Mouse (Mus musculus) lung, postnatal 25 days (tissue): ENCODE measurements at regions not wholly inside any gene's neighbourhood (a gene's known extent, or its start where the extent isn't known, plus 50 kb on each side); places are given as distances from the start of the nearest gene placed in this dataset.

Experiments used
- DNase-seq: peaks from one replicate; pipeline ENCODE4 v3.0.0; 2022; ENCODE audit warnings: low spot score

GRCm38 (mm10) chr13:107944831-107945230 lies 99.4 kb upstream of the Smim15 start:
- peak; percentile 54 for DNase-seq

GRCm38 (mm10) chr13:107942979-107943378 lies 101.3 kb upstream of the Smim15 start:
- no peak for DNase-seq

DNA sequence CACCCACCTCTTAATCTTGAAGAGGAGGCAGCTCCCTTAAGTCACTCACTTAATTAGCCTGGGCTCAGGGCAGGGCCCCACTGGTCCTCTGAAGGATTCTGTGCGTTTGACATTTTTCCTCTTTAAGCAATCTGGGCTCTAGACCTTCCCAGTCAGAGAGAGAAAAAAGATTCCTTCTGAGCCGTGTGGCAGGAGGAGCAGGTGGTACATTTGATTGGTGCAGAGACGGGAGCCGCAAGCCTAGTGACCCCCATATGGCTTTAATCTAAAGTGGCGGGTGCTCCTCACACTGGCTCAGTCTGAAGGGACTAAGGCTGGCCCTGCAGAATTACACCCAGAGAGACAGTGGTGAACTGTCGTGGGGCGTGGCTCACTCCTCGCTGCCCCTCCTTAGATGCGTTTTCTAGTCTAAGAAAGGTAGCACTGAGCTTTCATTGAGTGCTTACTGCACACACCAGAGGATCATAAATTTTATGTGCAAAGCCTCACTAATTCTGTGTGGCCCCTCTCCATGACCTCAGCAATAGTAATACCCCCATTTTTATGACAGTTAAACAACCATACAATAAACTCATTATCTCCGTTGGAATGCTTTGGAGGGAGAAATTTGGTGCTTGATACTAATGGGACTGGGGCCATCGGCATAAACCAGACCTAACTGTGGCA lies 101.8 kb upstream of the Smim15 start:
- DNase-seq, result no peak

DNA sequence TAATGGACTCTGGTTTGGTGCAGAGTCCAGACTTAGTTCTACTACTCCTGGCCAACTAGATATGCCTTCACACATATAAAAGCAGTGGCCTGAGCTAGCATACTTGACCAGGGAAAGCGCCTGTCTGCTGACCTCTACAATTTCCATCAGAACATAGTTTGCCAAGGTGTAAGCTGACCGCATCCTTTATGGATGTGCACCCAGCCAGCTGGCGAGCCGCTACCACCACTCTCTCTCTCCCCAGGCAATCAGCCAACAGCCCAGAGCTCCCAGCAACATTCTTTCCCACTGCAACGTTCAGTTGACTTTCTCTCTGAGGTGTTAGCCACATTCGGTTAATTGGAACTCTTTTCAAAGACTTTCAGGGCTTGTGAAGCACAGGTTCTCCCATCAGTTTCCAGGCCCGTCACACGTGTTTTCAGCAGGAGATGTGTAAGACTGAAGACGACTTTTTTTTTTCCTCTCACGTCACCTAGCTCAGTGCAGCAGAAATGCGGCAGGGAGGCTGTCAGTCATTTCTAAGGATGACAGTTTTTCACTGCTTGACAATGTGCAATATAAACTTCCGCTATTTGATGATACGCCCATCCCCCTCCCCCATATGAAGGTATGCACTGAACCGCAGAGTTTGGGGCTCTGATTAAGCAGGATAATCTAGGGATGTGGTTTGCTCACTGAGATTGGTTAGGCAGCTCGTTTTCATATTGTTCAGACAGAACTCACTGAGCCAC lies 104.2 kb upstream of the Smim15 start:
- DNase-seq, result no peak

DNA sequence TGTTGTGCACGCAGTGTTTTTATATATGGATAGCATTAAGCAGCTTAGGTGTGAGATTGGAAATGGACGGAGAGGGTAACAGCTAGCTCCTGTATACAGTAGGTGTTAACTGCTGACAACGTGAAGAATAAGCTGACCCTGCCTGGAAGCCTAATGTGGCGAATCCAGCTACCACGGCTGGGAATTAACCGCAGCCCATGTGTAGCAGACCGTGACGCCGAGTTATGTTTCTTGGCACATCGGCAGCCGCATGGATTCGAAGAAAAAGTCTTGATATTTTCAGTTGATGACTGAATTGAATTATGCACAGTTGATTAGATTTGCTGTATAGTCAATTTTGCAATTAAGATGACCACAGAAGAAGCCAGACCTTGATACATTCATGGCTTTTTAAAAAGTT lies 108.6 kb upstream of the Smim15 start:
- DNase-seq, result no peak

DNA sequence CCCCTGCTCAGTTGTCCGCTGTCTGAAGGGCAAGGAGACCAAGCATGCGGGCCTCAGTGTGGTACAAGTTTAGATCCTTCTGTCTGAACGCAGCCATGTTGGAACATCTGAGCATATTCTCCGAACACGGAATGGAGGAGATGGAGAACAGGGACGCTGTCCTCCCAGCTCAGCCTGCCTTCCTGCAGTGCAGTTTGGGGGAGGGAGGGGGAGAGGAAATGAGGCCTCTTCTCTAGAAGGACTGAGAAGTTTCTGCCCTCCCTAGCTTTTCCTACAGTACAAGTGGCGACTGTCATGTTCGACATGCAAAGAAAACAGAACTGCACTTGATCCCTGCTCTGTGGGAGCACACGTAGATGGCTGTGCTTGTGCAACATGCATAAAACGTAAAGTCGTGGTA lies 109.6 kb upstream of the Smim15 start:
- no peak for DNase-seq

- DNase-seq, result no peak
These were observed 110.4 kb upstream of the Smim15 start for GRCm38 (mm10) chr13:107933598-107934571.

DNA sequence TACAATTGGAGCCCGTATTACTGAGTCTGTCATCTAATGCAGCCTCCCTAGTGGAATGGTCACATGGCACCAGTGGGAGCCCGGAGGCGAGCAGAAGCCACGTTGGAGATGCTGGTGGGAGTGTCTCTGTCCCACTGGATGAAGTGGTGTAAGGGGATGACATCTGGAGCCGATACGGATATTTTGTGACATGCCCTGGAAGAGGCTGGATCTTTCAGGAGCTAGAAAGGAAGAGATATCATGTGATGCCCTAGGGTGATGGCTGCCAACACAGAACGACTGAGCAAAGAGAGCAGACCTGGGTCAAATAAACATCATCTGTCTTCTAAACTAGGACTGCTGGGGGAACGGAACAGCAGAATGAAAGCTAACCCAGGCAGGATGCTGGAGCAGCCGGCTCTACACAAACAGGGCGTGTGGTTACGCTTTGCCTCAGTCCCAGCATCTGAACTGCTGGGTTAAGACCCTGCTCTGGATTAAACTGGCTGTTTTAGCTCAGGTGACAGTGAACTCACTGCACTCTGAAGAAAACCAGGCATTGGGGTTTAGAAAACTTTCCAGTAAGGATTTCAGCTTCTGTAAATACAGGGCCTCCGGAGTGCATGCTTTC lies 111.7 kb upstream of the Smim15 start:
- DNase-seq, result no peak

DNA sequence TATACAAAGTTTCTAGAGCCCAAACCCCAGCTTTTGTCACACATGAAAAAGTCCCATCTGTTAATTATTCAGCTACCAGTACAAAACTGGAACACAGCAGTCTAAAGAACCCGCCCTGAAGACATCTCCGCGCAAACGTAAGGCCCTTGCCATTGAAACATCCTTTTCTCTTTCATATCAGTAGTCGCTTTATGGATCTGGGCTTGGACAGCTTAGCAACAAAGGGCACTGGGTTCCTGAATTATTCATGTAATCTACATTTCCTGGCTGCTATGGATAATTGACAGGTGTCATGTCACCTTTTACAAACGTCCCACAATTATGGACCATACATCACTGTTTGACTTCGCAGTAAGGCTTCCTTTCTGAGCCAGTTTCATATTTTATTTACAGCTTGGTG lies 113.0 kb upstream of the Smim15 start:
- DNase-seq, result no peak

DNA sequence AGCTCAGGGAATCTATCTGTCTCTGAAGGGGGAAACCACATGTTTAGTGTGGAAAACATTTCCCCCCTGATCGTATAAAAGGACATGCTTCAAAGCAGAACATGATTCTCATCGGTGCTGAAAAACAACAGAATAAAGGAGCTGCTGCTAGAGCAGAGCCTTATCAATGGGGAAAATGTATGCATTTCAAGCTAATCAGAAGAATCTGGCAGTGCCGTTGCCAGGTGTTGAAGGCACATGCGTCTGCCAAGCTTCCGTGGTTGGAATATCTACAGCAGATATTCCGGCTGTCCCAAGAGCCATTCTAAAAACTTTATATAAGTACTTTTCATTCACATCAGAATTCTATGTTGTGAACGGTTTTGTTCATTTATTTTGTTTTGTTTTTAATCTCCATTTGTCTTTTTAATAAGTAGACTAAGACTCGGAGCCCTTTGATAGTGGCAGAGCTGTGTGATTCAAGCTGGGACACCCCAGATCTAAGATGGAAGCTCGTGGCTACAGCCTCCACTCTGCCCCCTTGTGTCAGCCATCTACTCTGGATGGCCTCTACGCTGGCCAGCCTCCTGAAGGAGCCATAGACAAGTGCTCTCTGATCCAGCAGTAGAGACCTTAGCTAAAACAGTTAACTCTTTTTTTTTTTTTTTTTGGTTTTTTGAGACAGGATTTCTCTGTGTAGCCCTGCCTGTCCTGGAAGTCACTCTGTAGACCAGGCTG lies 116.6 kb upstream of the Smim15 start:
- peak; percentile 24 for DNase-seq

GRCm38 (mm10) chr13:107925470-107925869 lies 118.8 kb upstream of the Smim15 start:
- DNase-seq, result peak; percentile 28

GRCm38 (mm10) chr13:107923129-107924114 lies 120.8 kb upstream of the Smim15 start:
- peak; percentile 48 for DNase-seq

DNA sequence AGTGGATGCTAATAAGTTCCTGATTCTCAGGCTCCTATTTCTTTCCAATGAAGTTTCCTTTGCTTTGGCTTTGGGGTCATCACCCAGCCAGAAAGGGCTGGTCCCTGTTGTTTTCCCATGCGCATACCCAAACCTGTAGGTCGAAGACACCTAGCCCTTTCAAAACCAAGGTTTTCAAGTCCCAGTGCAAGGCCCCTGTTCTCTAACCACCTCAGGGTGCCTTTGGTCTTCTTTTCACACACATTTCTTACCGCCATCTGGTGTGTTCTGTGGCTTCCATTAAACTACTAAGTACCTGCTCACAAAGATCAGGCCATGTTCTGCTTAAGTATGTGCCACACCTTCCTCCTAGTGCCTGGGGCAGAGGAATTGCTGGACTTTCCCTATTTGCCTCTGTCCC lies 124.8 kb upstream of the Smim15 start:
- DNase-seq, result no peak

DNA sequence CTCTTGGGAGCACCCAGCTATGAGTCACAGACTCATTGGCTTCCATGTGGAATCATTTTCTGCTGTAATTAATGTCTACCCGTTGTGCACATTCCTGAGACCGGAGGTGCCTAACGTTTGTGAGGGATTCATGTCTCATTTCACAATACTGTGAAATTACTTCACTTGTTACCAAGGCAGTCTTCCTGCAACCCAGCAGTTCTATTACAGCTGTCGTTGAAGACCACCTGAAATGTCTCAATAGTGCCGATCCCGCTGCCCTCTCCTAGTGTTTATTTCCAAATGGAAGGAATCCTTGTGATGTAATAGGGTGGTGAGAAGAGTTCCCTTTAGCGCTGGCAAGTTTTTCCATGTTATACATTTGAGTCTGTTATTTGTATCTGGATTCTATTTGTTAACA lies 125.8 kb upstream of the Smim15 start:
- no peak for DNase-seq

DNA sequence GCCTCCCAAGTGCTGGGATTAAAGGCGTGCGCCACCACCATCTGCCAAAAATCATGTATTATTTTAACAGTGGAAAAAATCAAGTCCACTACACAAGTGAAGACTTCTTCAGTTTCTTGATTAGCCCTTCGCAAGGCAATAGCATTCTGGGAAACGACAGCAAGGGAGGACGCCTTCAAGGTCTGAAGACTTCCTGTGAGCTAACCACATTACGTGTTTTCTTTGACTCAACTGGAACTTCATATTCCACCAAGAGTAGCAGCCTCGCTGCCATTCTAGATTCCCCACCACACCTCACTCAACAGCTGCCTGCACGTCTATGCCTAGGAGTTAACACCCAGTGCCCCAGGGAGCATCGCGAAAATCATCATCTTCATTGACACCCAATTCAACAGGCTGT lies 126.2 kb upstream of the Smim15 start:
- no peak for DNase-seq

GRCm38 (mm10) chr13:107917564-107917963 lies 126.7 kb upstream of the Smim15 start:
- no peak for DNase-seq

DNA sequence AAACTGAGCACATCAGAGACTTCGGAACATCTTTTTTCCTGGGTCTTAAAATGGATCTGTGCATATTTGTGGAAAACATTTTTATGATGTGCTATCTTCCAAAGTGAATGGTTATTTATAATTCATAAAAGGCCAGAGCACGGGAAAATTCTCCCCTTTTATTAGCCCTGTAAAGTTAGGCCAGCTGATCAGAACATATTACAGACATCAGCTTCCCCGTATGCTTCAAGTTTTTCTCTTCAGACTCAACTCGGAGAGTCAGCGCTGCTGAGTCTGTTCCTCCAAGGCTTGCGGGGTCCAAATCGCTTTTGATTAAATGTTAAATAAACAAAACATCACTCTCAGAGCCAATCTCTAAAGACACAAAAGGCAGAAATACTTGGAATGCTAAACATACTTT lies 134.1 kb upstream of the Smim15 start:
- no peak for DNase-seq

DNA sequence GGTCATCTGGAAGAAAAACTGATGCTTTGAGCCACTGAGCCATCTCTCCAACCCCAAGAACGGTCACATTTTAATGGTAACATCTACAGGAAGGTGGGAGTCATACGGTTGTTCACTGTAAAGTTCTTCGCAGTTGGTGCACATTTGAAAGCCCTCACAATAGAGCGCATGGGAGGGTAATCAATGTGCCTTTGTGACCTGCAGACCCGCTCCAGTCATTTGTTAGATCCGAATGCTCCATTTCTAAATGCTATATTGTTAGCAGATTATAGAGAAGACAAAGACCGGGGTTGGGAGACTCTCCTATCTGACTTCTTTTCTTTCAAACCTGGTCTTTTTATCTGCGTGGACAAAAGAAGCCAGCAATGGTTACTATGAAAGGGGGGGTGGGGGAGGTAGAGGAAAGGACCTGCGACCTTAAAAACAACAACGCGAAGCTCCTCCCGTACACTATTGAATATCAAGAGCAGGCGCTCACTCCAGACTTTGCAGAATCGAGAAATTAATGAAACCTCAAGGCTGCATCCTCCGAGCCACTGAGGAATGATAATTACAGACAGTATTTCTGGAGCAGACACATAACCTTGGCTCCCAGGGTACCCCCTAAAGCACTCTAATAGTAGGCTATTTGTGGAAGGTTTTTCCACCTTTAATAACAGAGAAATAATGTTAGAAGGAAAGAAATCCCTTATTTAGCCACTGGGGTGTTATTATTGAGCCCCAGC lies 134.7 kb upstream of the Smim15 start:
- no peak for DNase-seq

- no peak for DNase-seq
These were observed 136.3 kb upstream of the Smim15 start for GRCm38 (mm10) chr13:107907966-107908365.

- DNase-seq, result no peak
These were observed 139.4 kb upstream of the Smim15 start for GRCm38 (mm10) chr13:107904851-107905250.
